Mouse (Mus musculus) small intestine, adult 10 weeks (tissue): Measurements from ENCODE around the gene Slc12a8. TPM values are rescaled to one million over a fixed set of nuclear protein-coding genes. Genes with fewer than 3 reads are reported as not detected.

Experiments used
- polyA plus RNA-seq: library from polyadenylated mRNA; stranded (reverse); fragments of 350-450 nt; fragmentation: Illumina TruSeq; extraction: RNeasy Lipid Tissue Mini Kit (QIAGEN cat#74804); gene quantifications from one replicate; pipeline ENCODE4 v1.2.3, GENCODE M21; 2014; ENCODE audit warnings: low replicate concordance

The Slc12a8 gene
- 3.5 TPM for polyA plus RNA-seq

GRCm38 (mm10) chr16:33516807-33517565 lies at the start of gene Slc12a8:
Gene Slc12a8 (plus strand): TSS chr16:33517328.

GRCm38 (mm10) chr16:33684162-33684702 lies 167.1 kb downstream of the Slc12a8 start, which contains the start of gene Heg1:
Gene Heg1 (plus strand): TSS chr16:33684370.

Other genes starting within 250 kb of the Slc12a8 start
- 49.5 TPM for gene Zfp148, start 136.5 kb upstream of the Slc12a8 start, polyA plus RNA-seq
- 5.5 TPM for gene Heg1, start 167.0 kb downstream of the Slc12a8 start, polyA plus RNA-seq